Mouse (Mus musculus): ENCODE data around the gene Rtf2. TPM values are rescaled to one million over a fixed set of nuclear protein-coding genes. Genes with fewer than 3 reads are reported as not detected.

Gene Rtf2
- polyA plus RNA-seq, 1 experiment from 2014 or later = 73.4 TPM

GRCm38 (mm10) chr2:172500752-172501316 lies 60.5 kb downstream of the Rtf2 start:
- TF ChIP-seq EP300 (IDR thresholded peaks at IDR 0.05) = no peak
- no peak for TF ChIP-seq CTCF (IDR thresholded peaks at IDR 0.05)
- H3K27ac ChIP-seq (ENCODE audit: low read length) = no peak overlapping the region
- H3K36me3 ChIP-seq (ENCODE audit: insufficient read depth, low read length) = no peaks in the 10 kb centered on the region
- H3K27me3 ChIP-seq (replicated peaks; ENCODE audit: insufficient read depth, low read length) = no peaks in the 10 kb centered on the region
- H3K4me2 ChIP-seq (replicated peaks; ENCODE audit: low read depth, low read length) = no peak overlapping the region
- ATAC-seq (no peak), DNase-seq (ENCODE audit: low spot score) (no peak)
- no peak overlapping the region for H3K4me3 ChIP-seq (ENCODE audit: low read depth, low read length)
- H3K9ac ChIP-seq (replicated peaks; ENCODE audit: low read depth) = no peak overlapping the region
- H3K9me3 ChIP-seq (ENCODE audit: low read length) = no peaks in the 10 kb centered on the region
- no peaks in the 10 kb centered on the region for H3K4me1 ChIP-seq (ENCODE audit: insufficient read depth, low read depth, low read length)
- WGBS = 21% methylated on average over 7 of the region's 7 CpGs

GRCm38 (mm10) chr2:172501341-172501740 lies 61.0 kb downstream of the Rtf2 start:
- WGBS = 3% methylated on average over 4 of the region's 4 CpGs
- Histone ChIP-seq H3K27me3 (replicated peaks; ENCODE audit: insufficient read depth, low read length) (no peaks in the 10 kb centered on the region), H3K27ac (ENCODE audit: low read length) (no peak overlapping the region), H3K4me2 (replicated peaks; ENCODE audit: low read depth, low read length) (no peak overlapping the region), H3K9ac (replicated peaks; ENCODE audit: low read depth) (no peak overlapping the region), H3K36me3 (ENCODE audit: insufficient read depth, low read length) (no peaks in the 10 kb centered on the region), H3K4me1 (ENCODE audit: insufficient read depth, low read depth, low read length) (no peaks in the 10 kb centered on the region), H3K9me3 (ENCODE audit: low read length) (no peaks in the 10 kb centered on the region), H3K4me3 (ENCODE audit: low read depth, low read length) (no peak overlapping the region)
- ATAC-seq (no peak), DNase-seq (ENCODE audit: low spot score) (peak; percentile 54)
- TF ChIP-seq EP300 (IDR thresholded peaks at IDR 0.05) = no peak
- TF ChIP-seq CTCF (IDR thresholded peaks at IDR 0.05) = peak; percentile 92

- H3K4me1 ChIP-seq (ENCODE audit: insufficient read depth, low read depth, low read length) = no peaks in the 10 kb centered on the region
- H3K4me2 ChIP-seq (replicated peaks; ENCODE audit: low read depth, low read length) = no peak overlapping the region
- no peaks in the 10 kb centered on the region for H3K9me3 ChIP-seq (ENCODE audit: low read length)
- ATAC-seq = no peak
- DNase-seq (ENCODE audit: low spot score) = no peak
- TF ChIP-seq CTCF (IDR thresholded peaks at IDR 0.05) (no peak), EP300 (IDR thresholded peaks at IDR 0.05) (no peak)
- WGBS = 46% methylated on average over 14 of the region's 14 CpGs
- H3K36me3 ChIP-seq (ENCODE audit: insufficient read depth, low read length) = no peaks in the 10 kb centered on the region
- no peaks in the 10 kb centered on the region for H3K27me3 ChIP-seq (replicated peaks; ENCODE audit: insufficient read depth, low read length)
- no peak overlapping the region for H3K4me3 ChIP-seq (ENCODE audit: low read depth, low read length)
- no peak overlapping the region for H3K9ac ChIP-seq (replicated peaks; ENCODE audit: low read depth)
- no peak overlapping the region for H3K27ac ChIP-seq (ENCODE audit: low read length)
Measured at GRCm38 (mm10) chr2:172502168-172502567, 61.8 kb downstream of the Rtf2 start.

GRCm38 (mm10) chr2:172506121-172506520 lies 65.8 kb downstream of the Rtf2 start:
- H3K9ac ChIP-seq (replicated peaks; ENCODE audit: low read depth) = no peak overlapping the region
- no peak overlapping the region for H3K4me2 ChIP-seq (replicated peaks; ENCODE audit: low read depth, low read length)
- no peak for TF ChIP-seq CTCF (IDR thresholded peaks at IDR 0.05)
- TF ChIP-seq EP300 (IDR thresholded peaks at IDR 0.05) = no peak
- H3K27me3 ChIP-seq (replicated peaks; ENCODE audit: insufficient read depth, low read length) = no peaks in the 10 kb centered on the region
- no peaks in the 10 kb centered on the region for H3K4me1 ChIP-seq (ENCODE audit: insufficient read depth, low read depth, low read length)
- no peak overlapping the region for H3K4me3 ChIP-seq (ENCODE audit: low read depth, low read length)
- ATAC-seq (no peak), DNase-seq (ENCODE audit: low spot score) (no peak)
- no peak overlapping the region for H3K27ac ChIP-seq (ENCODE audit: low read length)
- WGBS = 66% methylated on average over 6 of the region's 7 CpGs
- no peaks in the 10 kb centered on the region for H3K36me3 ChIP-seq (ENCODE audit: insufficient read depth, low read length)
- H3K9me3 ChIP-seq (ENCODE audit: low read length) = no peaks in the 10 kb centered on the region

- no peak overlapping the region for H3K4me2 ChIP-seq (replicated peaks; ENCODE audit: low read depth, low read length)
- H3K27me3 ChIP-seq (replicated peaks; ENCODE audit: insufficient read depth, low read length) = no peaks in the 10 kb centered on the region
- H3K4me1 ChIP-seq (ENCODE audit: insufficient read depth, low read depth, low read length) = no peaks in the 10 kb centered on the region
- H3K27ac ChIP-seq (ENCODE audit: low read length) = no peak overlapping the region
- TF ChIP-seq EP300 (IDR thresholded peaks at IDR 0.05) (no peak), CTCF (IDR thresholded peaks at IDR 0.05) (no peak)
- H3K9me3 ChIP-seq (ENCODE audit: low read length) = no peaks in the 10 kb centered on the region
- no peak overlapping the region for H3K4me3 ChIP-seq (ENCODE audit: low read depth, low read length)
- H3K9ac ChIP-seq (replicated peaks; ENCODE audit: low read depth) = no peak overlapping the region
- no peak for DNase-seq (ENCODE audit: low spot score)
- WGBS = 82% methylated on average over 15 of the region's 15 CpGs
- H3K36me3 ChIP-seq (ENCODE audit: insufficient read depth, low read length) = no peaks in the 10 kb centered on the region
- no peak for ATAC-seq
Measured at GRCm38 (mm10) chr2:172510056-172510712, 69.8 kb downstream of the Rtf2 start.

GRCm38 (mm10) chr2:172510899-172511298 lies 70.5 kb downstream of the Rtf2 start:
- DNase-seq (ENCODE audit: low spot score) (no peak), ATAC-seq (no peak)
- Histone ChIP-seq H3K27ac (ENCODE audit: low read length) (no peak overlapping the region), H3K4me1 (ENCODE audit: insufficient read depth, low read depth, low read length) (no peaks in the 10 kb centered on the region), H3K4me3 (ENCODE audit: low read depth, low read length) (no peak overlapping the region), H3K9me3 (ENCODE audit: low read length) (no peaks in the 10 kb centered on the region), H3K36me3 (ENCODE audit: insufficient read depth, low read length) (no peaks in the 10 kb centered on the region), H3K4me2 (replicated peaks; ENCODE audit: low read depth, low read length) (no peak overlapping the region), H3K27me3 (replicated peaks; ENCODE audit: insufficient read depth, low read length) (no peaks in the 10 kb centered on the region), H3K9ac (replicated peaks; ENCODE audit: low read depth) (no peak overlapping the region)
- TF ChIP-seq CTCF (IDR thresholded peaks at IDR 0.05) = no peak
- 37% methylated on average over 3 of the region's 3 CpGs for WGBS
